Mouse (Mus musculus) forebrain, embryonic 14.5 days (tissue): ENCODE results near the gene Tmem219. TPM values are rescaled to one million over a fixed set of nuclear protein-coding genes. Genes with fewer than 3 reads are reported as not detected.
A peak's percentile ranks its signal among the peaks of the same experiment; 100 is the strongest.
"Not testable (repeated sequence)": the region's sequence is repeated elsewhere in the genome, so short reads cannot be mapped to it uniquely, and the experiment has no call there.

ENCODE experiments used
- ATAC-seq: fragments of 200-750 bp; cut with Nextera tagmentation; 2 replicates; pipeline ENCODE4 v1.8.0; 2017; ENCODE audit warnings: mild to moderate bottlenecking, moderate library complexity
- DNase-seq: peaks from one replicate; pipeline ENCODE4 v3.0.0-alpha.2; 2015; ENCODE audit warnings: low spot score
- H3K27ac ChIP-seq: fragments of 300-500 bp; sonication (generic); 2 replicates; pipeline ENCODE4 v1.5.1; 2014; ENCODE audit warnings: low read depth, mild to moderate bottlenecking, control low read depth, low read length, moderate library complexity
- H3K27me3 ChIP-seq: fragments of 300-500 bp; sonication (generic); replicated peaks from 2 replicates; pipeline ENCODE4 v1.6.1; 2014; ENCODE audit warnings: low read length, control low read depth, mixed read lengths; ENCODE audit not compliant: control insufficient read depth, insufficient read depth
- H3K36me3 ChIP-seq: fragments of 300-500 bp; sonication (generic); 2 replicates; pipeline ENCODE4 v1.6.1; 2014; ENCODE audit warnings: low read length, control low read depth; ENCODE audit not compliant: control insufficient read depth, insufficient read depth
- H3K4me1 ChIP-seq: fragments of 300-500 bp; sonication (generic); 2 replicates; pipeline ENCODE4 v1.6.1; 2014; ENCODE audit warnings: antibody characterized with exemption, low read length, control low read depth; ENCODE audit not compliant: control insufficient read depth, insufficient read depth
- H3K4me2 ChIP-seq: fragments of 300-500 bp; sonication (generic); 2 replicates; pipeline ENCODE4 v1.6.1; 2014; ENCODE audit warnings: mild to moderate bottlenecking, control low read depth, low read length
- H3K4me3 ChIP-seq: fragments of 300-500 bp; sonication (generic); 2 replicates; pipeline ENCODE4 v1.5.1; 2014; ENCODE audit warnings: low read depth, low read length, control low read depth
- H3K9ac ChIP-seq: fragments of 300-500 bp; sonication (generic); 2 replicates; pipeline ENCODE4 v1.6.1; 2014; ENCODE audit warnings: mild to moderate bottlenecking, low read length, control low read depth, moderate library complexity
- H3K9me3 ChIP-seq: fragments of 300-500 bp; sonication (generic); replicated peaks from 2 replicates; pipeline ENCODE4 v1.6.1; 2016; ENCODE audit warnings: low read length, control low read depth, mixed read lengths; ENCODE audit not compliant: control insufficient read depth
- WGBS: fragments of 180-500 bp; shearing (Covaris S2); extraction: QIAGEN DNeasy Blood & Tissue Kit; methylation state at CpG from one replicate; pipeline ENCODE4 v1.1.7; 2014; 5-methylcytosine and 5-hydroxymethylcytosine counted together
- polyA plus RNA-seq: library from polyadenylated mRNA; unstranded; fragments of >200 nt; fragmentation: Nextera tagmentation; extraction: Ambion mirVana; gene quantifications from 2 replicates; pipeline ENCODE4 v1.2.1, GENCODE M21; 2014

Tmem219 gene
- polyA plus RNA-seq, 1 experiment from 2014 or later: 44.9 TPM

DNA sequence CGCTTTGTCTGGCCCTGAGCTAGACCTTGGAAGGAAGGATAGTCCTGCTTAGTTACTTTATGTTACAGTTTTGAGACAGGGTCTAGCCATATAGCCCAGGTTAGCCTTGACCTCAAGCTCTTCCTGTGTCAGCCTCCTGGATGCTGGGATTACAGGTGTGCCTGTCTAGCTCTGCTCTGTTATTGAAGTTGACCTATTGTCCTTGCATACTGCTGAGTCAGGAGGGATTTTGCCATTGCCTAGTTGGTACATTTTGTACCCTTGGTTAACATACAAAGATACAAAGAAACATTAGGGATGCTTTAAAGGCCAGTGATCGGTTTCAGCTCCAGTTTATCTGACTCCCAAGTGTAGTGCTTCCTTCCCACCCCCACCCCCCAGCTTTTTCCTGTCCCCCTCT, 9.9 kb upstream of the Tmem219 start:
- Histone ChIP-seq H3K4me1 (peaks cover 9% of the 10 kb centered on the region), H3K27ac (no peak overlapping the region), H3K27me3 (no peaks in the 10 kb centered on the region), H3K36me3 (peaks cover 41% of the 10 kb centered on the region), H3K4me2 (no peak overlapping the region), H3K9me3 (no peaks in the 10 kb centered on the region), H3K9ac (no peak overlapping the region), H3K4me3 (no peak overlapping the region)
- DNase-seq: no peak
- WGBS: 87% methylated on average over 2 of the region's 2 CpGs
- no peak for ATAC-seq

GRCm38 (mm10) chr7:126929046-126929445, 6.3 kb upstream of the Tmem219 start:
- H3K27ac ChIP-seq: peak overlapping the region; percentile 60; the same call in 1 of the 2 replicates
- peak overlapping the region; percentile 89 for H3K4me2 ChIP-seq
- peak overlapping the region; percentile 84 for H3K9ac ChIP-seq
- H3K4me1 ChIP-seq: peaks cover 9% of the 10 kb centered on the region
- no peak for DNase-seq
- H3K9me3 ChIP-seq: no peaks in the 10 kb centered on the region
- peak; percentile 79 for ATAC-seq
- WGBS: under 1% methylated on average over 27 of the region's 27 CpGs
- no peaks in the 10 kb centered on the region for H3K27me3 ChIP-seq
- H3K36me3 ChIP-seq: peaks cover 20% of the 10 kb centered on the region
- H3K4me3 ChIP-seq: peak overlapping the region; percentile 86

DNA sequence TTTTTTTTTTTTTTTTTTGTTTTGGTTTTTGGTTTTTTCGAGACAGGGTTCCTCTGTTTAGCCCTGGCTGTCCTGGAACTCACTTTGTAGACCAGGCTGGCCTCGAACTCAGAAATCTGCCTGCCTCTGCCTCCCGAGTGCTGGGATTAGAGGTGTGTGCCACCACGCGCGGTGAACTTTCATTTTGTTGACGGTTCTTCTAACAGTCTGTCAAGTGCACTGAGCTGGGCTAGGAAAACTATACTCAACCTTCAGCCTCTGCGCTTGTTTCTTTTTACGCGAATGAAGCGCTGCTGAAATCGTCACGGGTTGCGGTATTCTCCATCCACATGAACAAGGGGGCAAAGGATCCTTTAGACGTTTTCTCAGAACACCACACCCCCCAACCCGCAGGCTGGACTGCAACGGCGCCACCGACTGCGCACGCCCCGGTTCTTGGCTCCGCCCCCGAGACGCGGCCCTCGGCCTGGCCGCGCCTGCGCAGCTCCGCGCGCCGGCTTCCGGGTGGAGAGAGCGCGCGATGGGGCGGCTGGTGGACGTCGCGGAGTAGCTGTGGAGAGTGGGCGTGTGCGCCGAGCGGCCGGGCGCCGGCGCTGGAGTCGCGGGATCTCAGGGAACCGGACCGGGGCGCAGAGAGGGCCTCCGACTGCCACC, 5.8 kb upstream of the Tmem219 start, which contains the start of gene Kctd13:
TSS of gene Kctd13 (plus strand) at position 496 of the 654 bp plus-strand sequence.
- peak within 1 kb of the TSS; percentile 60; the same call in 1 of the 2 replicates for H3K27ac ChIP-seq
- no peaks in the 10 kb centered on the region for H3K9me3 ChIP-seq
- H3K4me2 ChIP-seq: peak within 1 kb of the TSS; percentile 89
- peak; percentile 98 for ATAC-seq
- H3K27me3 ChIP-seq: no peaks in the 10 kb centered on the region
- H3K4me1 ChIP-seq: peaks cover 9% of the 10 kb centered on the region
- 4% methylated on average over 54 of the region's 56 CpGs for WGBS
- H3K4me3 ChIP-seq: peak within 1 kb of the TSS; percentile 86
- H3K36me3 ChIP-seq: peaks cover 20% of the 10 kb centered on the region
- peak; percentile 93 for DNase-seq
- peak within 1 kb of the TSS; percentile 84 for H3K9ac ChIP-seq

GRCm38 (mm10) chr7:126926299-126926698, 3.6 kb upstream of the Tmem219 start:
- no peak overlapping the region for H3K4me2 ChIP-seq
- no peaks in the 10 kb centered on the region for H3K27me3 ChIP-seq
- no peak overlapping the region for H3K9ac ChIP-seq
- peaks cover 8% of the 10 kb centered on the region for H3K36me3 ChIP-seq
- 70% methylated on average over 3 of the region's 3 CpGs for WGBS
- no peak overlapping the region for H3K27ac ChIP-seq
- no peak for DNase-seq
- no peak overlapping the region for H3K4me3 ChIP-seq
- H3K9me3 ChIP-seq: no peaks in the 10 kb centered on the region
- ATAC-seq: no peak
- peaks cover 15% of the 10 kb centered on the region for H3K4me1 ChIP-seq

DNA sequence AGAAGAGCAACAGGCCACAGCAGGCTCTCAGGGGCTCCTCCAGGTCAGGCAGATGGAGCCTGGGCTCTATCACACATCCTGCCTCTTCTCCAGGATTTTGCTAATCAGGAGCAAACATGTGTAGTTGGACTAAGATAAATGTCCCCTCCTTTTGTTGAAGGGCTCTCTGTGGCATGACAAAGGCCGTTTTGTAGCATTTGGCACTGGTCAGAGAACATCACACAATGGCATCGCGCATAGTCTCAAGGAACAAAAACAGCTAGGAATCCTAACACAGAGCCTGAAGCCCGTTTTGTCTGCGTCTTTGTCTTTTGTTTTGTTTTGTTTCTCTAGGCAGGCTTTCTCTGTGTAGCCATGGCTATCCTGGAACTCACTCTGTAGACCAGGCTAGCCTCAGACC, 1.3 kb upstream of the Tmem219 start:
- WGBS: 65% methylated on average over 5 of the region's 5 CpGs
- no peaks in the 10 kb centered on the region for H3K36me3 ChIP-seq
- no peaks in the 10 kb centered on the region for H3K27me3 ChIP-seq
- ATAC-seq (no peak), DNase-seq (no peak)
- H3K9me3 ChIP-seq: no peaks in the 10 kb centered on the region
- H3K4me1 ChIP-seq: 0 out of 2 replicates have a peak, but pooled peaks cover 6% of the 10 kb centered on the region
- H3K4me3 ChIP-seq: no peak overlapping the region
- no peak overlapping the region for H3K9ac ChIP-seq
- H3K4me2 ChIP-seq: no peak overlapping the region
- H3K27ac ChIP-seq: no peak overlapping the region

GRCm38 (mm10) chr7:126921563-126921962, 1.2 kb downstream of the Tmem219 start:
- H3K36me3 ChIP-seq: no peaks in the 10 kb centered on the region
- H3K27ac ChIP-seq: no peak overlapping the region
- no peak overlapping the region for H3K4me3 ChIP-seq
- no peak overlapping the region for H3K9ac ChIP-seq
- no peaks in the 10 kb centered on the region for H3K27me3 ChIP-seq
- WGBS: 80% methylated on average over 2 of the region's 2 CpGs
- no peak for ATAC-seq
- peak overlapping the region; percentile 28; the same call in 1 of the 2 replicates for H3K4me2 ChIP-seq
- H3K4me1 ChIP-seq: 0 out of 2 replicates have a peak, but pooled peaks cover 6% of the 10 kb centered on the region
- H3K9me3 ChIP-seq: no peaks in the 10 kb centered on the region
- no peak for DNase-seq

DNA sequence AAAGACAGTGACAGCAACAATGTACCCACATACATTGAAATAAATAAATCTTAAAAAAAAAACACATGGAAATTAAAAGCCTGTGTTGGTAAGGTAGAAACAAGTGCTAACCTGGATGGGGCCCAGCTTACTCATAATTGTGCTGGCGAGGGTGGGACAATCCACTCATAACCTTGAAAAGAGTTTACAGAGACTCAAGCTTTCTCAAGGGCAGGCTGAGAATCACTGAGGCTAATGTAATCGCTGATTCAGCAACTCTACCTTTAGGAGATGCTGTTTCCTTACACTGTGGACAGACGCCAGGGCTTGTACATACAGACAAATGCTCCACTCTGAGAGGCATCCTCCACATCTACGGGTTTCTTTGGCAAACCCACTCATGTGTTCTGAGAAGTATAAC, 2.7 kb downstream of the Tmem219 start:
- Histone ChIP-seq H3K9me3 (no peaks in the 10 kb centered on the region), H3K27ac (no peak overlapping the region), H3K4me3 (no peak overlapping the region), H3K4me2 (no peak overlapping the region), H3K36me3 (no peaks in the 10 kb centered on the region), H3K4me1 (0 out of 2 replicates have a peak, but pooled peaks cover 6% of the 10 kb centered on the region), H3K9ac (no peak overlapping the region), H3K27me3 (no peaks in the 10 kb centered on the region)
- WGBS: 87% methylated on average over 4 of the region's 4 CpGs
- ATAC-seq: no peak
- no peak for DNase-seq

- not testable (repeated sequence) for H3K27me3 ChIP-seq, ATAC-seq, H3K4me2 ChIP-seq, H3K27ac ChIP-seq, H3K9ac ChIP-seq, H3K4me1 ChIP-seq, H3K36me3 ChIP-seq, DNase-seq, H3K9me3 ChIP-seq, H3K4me3 ChIP-seq
- WGBS: 62% methylated on average over 4 of the region's 4 CpGs
Observed at GRCm38 (mm10) chr7:126918356-126918755, 4.4 kb downstream of the Tmem219 start.

GRCm38 (mm10) chr7:126914844-126915243, 7.9 kb downstream of the Tmem219 start:
- Histone ChIP-seq H3K9ac (no peak overlapping the region), H3K4me2 (no peak overlapping the region), H3K36me3 (no peaks in the 10 kb centered on the region), H3K27ac (no peak overlapping the region), H3K27me3 (no peaks in the 10 kb centered on the region), H3K4me1 (no peaks in the 10 kb centered on the region), H3K9me3 (no peaks in the 10 kb centered on the region), H3K4me3 (no peak overlapping the region)
- DNase-seq (no peak), ATAC-seq (no peak)
- WGBS: 91% methylated on average over 3 of the region's 3 CpGs
